Comparison of ENCODE assay signal across 11 mouse cellular contexts in the genomic region with DNA sequence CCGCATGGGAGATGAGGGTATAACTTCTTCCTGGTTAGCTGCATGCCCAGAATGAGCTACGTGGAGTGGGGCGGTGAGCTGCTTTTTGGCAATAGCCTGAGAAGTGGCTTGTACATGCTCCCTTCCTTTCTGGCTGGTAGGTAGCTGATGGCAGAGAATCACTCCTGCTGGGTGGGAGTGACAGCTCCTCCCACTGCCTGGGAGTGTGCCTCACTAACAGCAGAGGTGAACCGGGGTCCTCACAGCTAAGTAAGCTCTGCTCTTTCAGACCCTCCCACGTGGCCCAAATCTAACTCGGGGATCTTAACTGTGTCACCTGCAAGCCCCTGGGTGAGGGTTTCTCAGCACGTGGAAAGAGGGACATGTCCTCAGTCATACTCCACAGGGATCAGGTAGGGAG. TPM values are rescaled to one million over a fixed set of nuclear protein-coding genes. Genes with fewer than 3 reads are reported as not detected.
"Had no signal": no experiment of that assay in that cellular context is flagged by ENCODE, and none has a peak within 500 bp of the region (broad histone marks: within the 10 kb centered on the region; RNA-seq: fewer than 3 reads in every experiment).

No protein-coding gene starts in this region.

- DNase-seq: kidney, adult 8-10 months; lung, adult 18-20 months; right cerebral cortex, postnatal 14 days; thymus, adult 18-20 months; thymus, postnatal 14 days had no signal

- H3K27ac ChIP-seq: limb, embryonic 15.5 days; liver, embryonic 14.5 days; midbrain, embryonic 12.5 days had no signal

- ATAC-seq: inflammation-experienced regulatory T-cells, adult 6 months; intestine, postnatal 0 days; midbrain, embryonic 16.5 days had no signal

- H3K9ac ChIP-seq: limb, embryonic 15.5 days; liver, embryonic 14.5 days; midbrain, embryonic 12.5 days had no signal

- H3K4me3 ChIP-seq: limb, embryonic 15.5 days; midbrain, embryonic 12.5 days had no signal

- H3K9me3 ChIP-seq: limb, embryonic 15.5 days; midbrain, embryonic 12.5 days had no signal

- H3K4me2 ChIP-seq: limb, embryonic 15.5 days; midbrain, embryonic 12.5 days had no signal

RNA-seq across cellular contexts. Expression of a gene that starts 19.9 kb away (rescaled TPM):
- polyA plus RNA-seq: inflammation-experienced regulatory T-cells, adult 6 months had no signal
